Mouse (Mus musculus) CH12.LX (cell line): ENCODE data around the gene Adcy5. TPM values are rescaled to one million over a fixed set of nuclear protein-coding genes. Genes with fewer than 3 reads are reported as not detected.

Experiments used
- DNase-seq: peaks from one replicate; pipeline ENCODE4 v3.0.0-alpha.2; 2013; ENCODE audit errors: extremely low read depth
- H3K27ac ChIP-seq: 2 replicates; pipeline ENCODE4 v1.5.1; 2012; ENCODE audit warnings: low read depth, mild to moderate bottlenecking, control low read depth, moderate library complexity; ENCODE audit not compliant: insufficient read depth
- H3K27me3 ChIP-seq: replicated peaks from 2 replicates; pipeline ENCODE3; 2012; ENCODE audit warnings: inconsistent platforms
- H3K36me3 ChIP-seq, 2 experiments: replicated peaks in 1 of 2; 2 replicates each; pipeline versions ENCODE3 to v1.6.1; 2012; ENCODE audit warnings: inconsistent platforms in 1 of 2, low read length in 1 of 2, mild to moderate bottlenecking in 1 of 2, mixed read lengths in 1 of 2, moderate library complexity in 1 of 2; ENCODE audit not compliant: control insufficient read depth in 1 of 2, insufficient read depth in 1 of 2
- H3K4me1 ChIP-seq, 2 experiments: 2 replicates each; pipeline ENCODE4 v1.6.1; 2012; ENCODE audit warnings: inconsistent platforms in 1 of 2, moderate library complexity in 1 of 2; ENCODE audit not compliant: insufficient read depth in 2 of 2, control insufficient read depth in 1 of 2
- H3K4me2 ChIP-seq: 2 replicates; pipeline ENCODE4 v1.6.1; 2012; ENCODE audit warnings: low read depth, mild to moderate bottlenecking, control low read depth; ENCODE audit not compliant: poor library complexity, insufficient read depth, severe bottlenecking
- H3K4me3 ChIP-seq, 3 experiments: fragments of 150-350 bp in 1 of 3; sonication (generic) in 1 of 3; replicated peaks in 1 of 3; 2 replicates each; pipeline versions ENCODE3 to v1.5.1; 2011 to 2012; ENCODE audit warnings: low read depth in 2 of 3, low read length in 2 of 3, mild to moderate bottlenecking in 2 of 3, moderate library complexity in 2 of 3, control low read depth in 1 of 3, improper control_type of control experiment in 1 of 3, inconsistent platforms in 1 of 3, mixed read lengths in 1 of 3; ENCODE audit not compliant: poor library complexity in 1 of 3
- H3K79me2 ChIP-seq: replicated peaks from 2 replicates; pipeline ENCODE4 v1.6.1; 2012; ENCODE audit warnings: mild to moderate bottlenecking, moderate library complexity; ENCODE audit not compliant: control insufficient read depth, poor library complexity, insufficient read depth, severe bottlenecking; ENCODE audit errors: extremely low read depth
- H3K9ac ChIP-seq: 2 replicates; pipeline ENCODE4 v1.6.1; 2012; ENCODE audit warnings: low read depth, mild to moderate bottlenecking, control low read depth, moderate library complexity; ENCODE audit not compliant: insufficient read depth
- H3K9me3 ChIP-seq: replicated peaks from 2 replicates; pipeline ENCODE3; 2012; ENCODE audit warnings: low read length, inconsistent platforms, mixed read lengths
- BHLHE40 ChIP-seq: IDR thresholded peaks from 2 replicates; pipeline ENCODE4 v1.6.1; 2011; ENCODE audit warnings: mild to moderate bottlenecking, low read depth, low read length, improper control_type of control experiment
- CHD2 ChIP-seq: IDR thresholded peaks from 2 replicates; pipeline ENCODE4 v1.6.1; 2011; ENCODE audit warnings: low read length, improper control_type of control experiment
- E2F4 ChIP-seq: IDR thresholded peaks from 2 replicates; pipeline ENCODE4 v1.6.1; 2011; ENCODE audit warnings: low read depth, low read length, improper control_type of control experiment; ENCODE audit not compliant: insufficient replicate concordance
- ELF1 ChIP-seq: IDR thresholded peaks from 2 replicates; pipeline ENCODE4 v1.6.1; 2014; ENCODE audit warnings: low read depth, mild to moderate bottlenecking, inconsistent platforms, low read length, improper control_type of control experiment
- GABPA ChIP-seq: IDR thresholded peaks from 2 replicates; pipeline ENCODE4 v1.6.1; 2012; ENCODE audit warnings: low read depth, low read length, improper control_type of control experiment, inconsistent platforms; ENCODE audit not compliant: insufficient replicate concordance
- JUN ChIP-seq: IDR thresholded peaks from 2 replicates; pipeline ENCODE4 v1.6.1; 2011; ENCODE audit warnings: low read depth, mild to moderate bottlenecking, low read length, improper control_type of control experiment, moderate library complexity; ENCODE audit not compliant: insufficient read depth
- KAT2A ChIP-seq: IDR thresholded peaks from 2 replicates; pipeline ENCODE4 v1.6.1; 2012; ENCODE audit warnings: low read length, improper control_type of control experiment, inconsistent platforms; ENCODE audit not compliant: insufficient replicate concordance
- MAFK ChIP-seq: IDR thresholded peaks from 2 replicates; pipeline ENCODE4 v1.6.1; 2011; ENCODE audit warnings: low read length, improper control_type of control experiment; ENCODE audit not compliant: insufficient replicate concordance
- MAX ChIP-seq: IDR thresholded peaks from 2 replicates; pipeline ENCODE4 v1.6.1; 2011; ENCODE audit warnings: low read length, improper control_type of control experiment
- MAZ ChIP-seq: IDR thresholded peaks from 2 replicates; pipeline ENCODE4 v1.6.1; 2012; ENCODE audit warnings: low read depth, mild to moderate bottlenecking, inconsistent platforms, low read length, improper control_type of control experiment, moderate library complexity
- MYC ChIP-seq: IDR thresholded peaks from 2 replicates; pipeline ENCODE4 v1.6.1; 2011; ENCODE audit warnings: low read depth, mild to moderate bottlenecking, improper control_type of control experiment, low read length
- NRF1 ChIP-seq: IDR thresholded peaks from 2 replicates; pipeline ENCODE4 v1.6.1; 2014; ENCODE audit warnings: low read depth, mild to moderate bottlenecking, inconsistent platforms, low read length, improper control_type of control experiment, moderate library complexity
- PAX5 ChIP-seq: IDR thresholded peaks from 2 replicates; pipeline ENCODE4 v1.6.1; 2012; ENCODE audit warnings: low read length, inconsistent platforms, mixed read lengths
- POLR2AphosphoS2 ChIP-seq: IDR thresholded peaks from 2 replicates; pipeline ENCODE4 v1.6.1; 2011; ENCODE audit warnings: low read depth, low read length, improper control_type of control experiment
- RAD21 ChIP-seq: IDR thresholded peaks from 2 replicates; pipeline ENCODE4 v1.6.1; 2011; ENCODE audit warnings: low read depth, mild to moderate bottlenecking, low read length, improper control_type of control experiment, moderate library complexity
- RCOR1 ChIP-seq: conservative IDR thresholded peaks from 2 replicates; pipeline ENCODE4 v1.6.1; 2012; ENCODE audit warnings: low read depth, mild to moderate bottlenecking, inconsistent platforms, low read length, improper control_type of control experiment
- SIN3A ChIP-seq: IDR thresholded peaks from 2 replicates; pipeline ENCODE4 v1.6.1; 2012; ENCODE audit warnings: low read length, improper control_type of control experiment, inconsistent platforms
- SMC3 ChIP-seq: IDR thresholded peaks from 2 replicates; pipeline ENCODE4 v1.6.1; 2011; ENCODE audit warnings: low read depth, low read length, improper control_type of control experiment
- TBP ChIP-seq: conservative IDR thresholded peaks from 2 replicates; pipeline ENCODE4 v1.6.1; 2011; ENCODE audit warnings: low read depth, low read length, improper control_type of control experiment
- TCF12 ChIP-seq: IDR thresholded peaks from 2 replicates; pipeline ENCODE4 v1.6.1; 2014; ENCODE audit warnings: low read depth, mild to moderate bottlenecking, inconsistent platforms, low read length, improper control_type of control experiment
- UBTF ChIP-seq: IDR thresholded peaks from 2 replicates; pipeline ENCODE4 v1.6.1; 2012; ENCODE audit warnings: low read depth, mild to moderate bottlenecking, inconsistent platforms, low read length, improper control_type of control experiment, moderate library complexity
- USF1 ChIP-seq: IDR thresholded peaks from 2 replicates; pipeline ENCODE4 v1.6.1; 2014; ENCODE audit warnings: low read depth, mild to moderate bottlenecking, inconsistent platforms, low read length, improper control_type of control experiment
- USF2 ChIP-seq: conservative IDR thresholded peaks from 2 replicates; pipeline ENCODE4 v1.6.1; 2011; ENCODE audit warnings: low read depth, low read length, improper control_type of control experiment
- ZC3H11A ChIP-seq: IDR thresholded peaks from 2 replicates; pipeline ENCODE4 v1.6.1; 2012; ENCODE audit warnings: low read depth, mild to moderate bottlenecking, inconsistent platforms, low read length, improper control_type of control experiment
- dilution Hi-C: fragments of 300-500 bp; cut with MboI; formaldehyde crosslinking; loops from 2 replicates; pipeline ENCODE4 v1.14.3; 2020; ENCODE audit warnings: low sequenced_read_pairs; ENCODE audit not compliant: extremely low pct_unique_long_range_greater_than_20kb, extremely low pct_ligation_motif_present
- in situ Hi-C: fragments of 300-500 bp; cut with MboI; formaldehyde crosslinking; loops from 3 replicates; pipeline ENCODE4 v1.14.3; 2019; ENCODE audit warnings: low sequenced_read_pairs, low pct_ligation_motif_present, low pct_unique_long_range_greater_than_20kb, mixed read lengths
- polyA plus RNA-seq: library from polyadenylated mRNA; unstranded; fragments of >175 nt; gene quantifications from 2 replicates; pipeline ENCODE4 v1.2.1, GENCODE M21; 2012; ENCODE audit warnings: low read depth; ENCODE audit not compliant: insufficient read length
- total RNA-seq, 2 experiments: library from RNA; depleted of rRNA; stranded (reverse); fragments of 300-350 nt in 1 of 2; fragments of >200 nt in 1 of 2; gene quantifications; 2 replicates each; pipeline ENCODE4 v1.2.3; 2012 to 2014

Gene Adcy5
- total and polyA plus RNA-seq, 3 experiments = 0.04 TPM; not detected in 2

- H3K4me2 ChIP-seq = no peak overlapping the region
- H3K4me3 ChIP-seq = no peak overlapping the region
- H3K27ac ChIP-seq = no peak overlapping the region
- H3K36me3 ChIP-seq = peaks cover 5 to 10% of the 10 kb centered on the region in 2 experiments
- H3K27me3 ChIP-seq = no peaks in the 10 kb centered on the region
- no peaks in the 10 kb centered on the region for H3K79me2 ChIP-seq
- DNase-seq = no peak
- dilution Hi-C loops (no loop called here), in situ Hi-C loops (loop anchor here (10.0 kb wide), 1 partner anchor 307 kb away; no protein-coding TSS in a partner anchor)
- H3K9ac ChIP-seq = no peak overlapping the region
- no peak for TF ChIP-seq BHLHE40
- TF ChIP-seq MYC = no peak
- no peak for TF ChIP-seq UBTF
- TF ChIP-seq TBP = no peak
- TF ChIP-seq RAD21 = no peak
- TF ChIP-seq USF1 = no peak
- no peak for TF ChIP-seq SMC3
- no peak for TF ChIP-seq PAX5
- TF ChIP-seq ELF1 = no peak
- no peak for TF ChIP-seq ZC3H11A
- TF ChIP-seq JUN = no peak
- TF ChIP-seq MAX = no peak
- no peak for TF ChIP-seq CHD2
- no peak for TF ChIP-seq NRF1
- no peak for TF ChIP-seq POLR2AphosphoS2
- no peak for TF ChIP-seq MAFK
- TF ChIP-seq TCF12 = no peak
- no peaks in the 10 kb centered on the region for H3K9me3 ChIP-seq
- H3K4me1 ChIP-seq = peaks cover 0 to 5% of the 10 kb centered on the region in 2 experiments; a peak in 1 of 4 replicates
These were observed 162.8 kb downstream of the Adcy5 start for GRCm38 (mm10) chr16:35317460-35317859.

GRCm38 (mm10) chr16:35318397-35318796 is 163.7 kb downstream of the Adcy5 start:
- Histone ChIP-seq H3K79me2 (no peaks in the 10 kb centered on the region), H3K4me1 (peaks cover 0 to 5% of the 10 kb centered on the region in 2 experiments; a peak in 1 of 4 replicates), H3K4me3 (no peak overlapping the region), H3K27me3 (no peaks in the 10 kb centered on the region), H3K9me3 (no peaks in the 10 kb centered on the region)
- dilution Hi-C loops = no loop called here
- no peak for DNase-seq
- TF ChIP-seq RCOR1 (no peak), SMC3 (no peak), TBP (no peak), MAFK (no peak), GABPA (no peak), SIN3A (no peak), USF2 (no peak), E2F4 (no peak), MAZ (no peak), UBTF (no peak), KAT2A (no peak), BHLHE40 (no peak), POLR2AphosphoS2 (no peak)
- TF ChIP-seq, all 38 proteins: peak for 0
- no peak overlapping the region for H3K27ac ChIP-seq
- H3K36me3 ChIP-seq = peaks cover 5 to 7% of the 10 kb centered on the region in 2 experiments
- H3K9ac ChIP-seq = no peak overlapping the region
- no peak overlapping the region for H3K4me2 ChIP-seq
- in situ Hi-C loops = loop anchor here (10.0 kb wide), 1 partner anchor 306 kb away; no protein-coding TSS in a partner anchor
